Mouse (Mus musculus): ENCODE measurements around the gene Snx33. TPM values are rescaled to one million over a fixed set of nuclear protein-coding genes. Genes with fewer than 3 reads are reported as not detected.

The Snx33 gene
- total and polyA plus RNA-seq, 3 experiments = 2.2 to 3.5 TPM; not detected in 1

- DNase-seq (ENCODE audit: low read depth, low spot score) = no peak
- Histone ChIP-seq H3K27ac (ENCODE audit: control insufficient read depth, low read depth, low read length) (no peak overlapping the region), H3K27me3 (ENCODE audit: control insufficient read depth in 1 of 2, insufficient read depth in 2 of 2, low read length in 2 of 2) (no peaks in the 10 kb centered on the region), H3K36me3 (ENCODE audit: control insufficient read depth in 1 of 2, insufficient read depth in 2 of 2, low read length in 2 of 2) (no peaks in the 10 kb centered on the region), H3K4me3 (ENCODE audit: control insufficient read depth in 1 of 2, insufficient read depth in 1 of 2, low read depth in 2 of 2, low read length in 2 of 2) (no peak overlapping the region), H3K4me1 (ENCODE audit: control insufficient read depth in 1 of 2, insufficient read depth in 2 of 2, low read length in 2 of 2) (no peaks in the 10 kb centered on the region), H3K79me2 (ENCODE audit: control insufficient read depth, insufficient read depth, low read length, poor library complexity) (no peaks in the 10 kb centered on the region), H3K9me3 (replicated peaks; ENCODE audit: insufficient read depth, low read length) (no peaks in the 10 kb centered on the region), H3K9ac (ENCODE audit: control insufficient read depth, low read depth, low read length, poor library complexity, severe bottlenecking) (no peak overlapping the region)
- TF ChIP-seq ELF1 (IDR thresholded peaks at IDR 0.05; ENCODE audit: low read depth, low read length) (no peak), NELFE (IDR thresholded peaks at IDR 0.05; ENCODE audit: low read depth, low read length) (no peak)
Observed at GRCm38 (mm10) chr9:56893313-56893712, 34.9 kb downstream of the Snx33 start.

DNA sequence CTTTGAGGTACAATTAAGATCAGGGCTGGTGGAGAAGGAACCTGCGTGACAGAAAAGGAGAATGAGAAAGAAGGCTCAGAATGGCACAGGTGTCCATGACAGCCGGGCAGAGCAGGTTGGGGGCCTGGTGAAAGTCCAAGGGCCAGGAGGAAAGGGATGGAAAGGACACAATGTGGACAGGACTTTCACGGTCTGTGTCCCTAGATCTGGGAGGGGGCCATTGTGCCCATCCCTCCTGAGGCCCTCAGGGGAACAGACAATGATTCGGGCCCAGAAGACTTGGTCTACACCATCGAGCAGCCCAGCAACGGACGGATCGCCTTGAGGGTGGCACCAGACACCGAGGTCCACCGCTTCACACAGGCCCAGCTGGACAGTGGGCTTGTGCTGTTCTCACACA, 36.1 kb downstream of the Snx33 start:
- no peak overlapping the region for H3K27ac ChIP-seq (ENCODE audit: control insufficient read depth, low read depth, low read length)
- no peaks in the 10 kb centered on the region for H3K9me3 ChIP-seq (replicated peaks; ENCODE audit: insufficient read depth, low read length)
- no peak for DNase-seq (ENCODE audit: low read depth, low spot score)
- no peaks in the 10 kb centered on the region for H3K36me3 ChIP-seq (ENCODE audit: control insufficient read depth in 1 of 2, insufficient read depth in 2 of 2, low read length in 2 of 2)
- H3K4me3 ChIP-seq (ENCODE audit: control insufficient read depth in 1 of 2, insufficient read depth in 1 of 2, low read depth in 2 of 2, low read length in 2 of 2) = no peak overlapping the region
- no peaks in the 10 kb centered on the region for H3K4me1 ChIP-seq (ENCODE audit: control insufficient read depth in 1 of 2, insufficient read depth in 2 of 2, low read length in 2 of 2)
- TF ChIP-seq HCFC1 (IDR thresholded peaks at IDR 0.05; ENCODE audit: low read depth, low read length) = no peak
- no peak for TF ChIP-seq KAT2A (conservative IDR thresholded peaks at IDR 0.05; ENCODE audit: low read depth, low read length)
- no peak for TF ChIP-seq MYB (IDR thresholded peaks at IDR 0.05; ENCODE audit: low read depth, low read length)
- TF ChIP-seq RCOR1 (IDR thresholded peaks at IDR 0.05; ENCODE audit: low read depth, low read length) = no peak
- TF ChIP-seq CHD1 (IDR thresholded peaks at IDR 0.05; ENCODE audit: low read depth, low read length) = no peak
- TF ChIP-seq MEF2A (IDR thresholded peaks at IDR 0.05; ENCODE audit: extremely low read depth, insufficient replicate concordance, low read depth, low read length, poor library complexity, severe bottlenecking) = no peak
- no peak for TF ChIP-seq RAD21 (IDR thresholded peaks at IDR 0.05; ENCODE audit: low read depth, low read length)
- no peak for TF ChIP-seq ELF1 (IDR thresholded peaks at IDR 0.05; ENCODE audit: low read depth, low read length)
- no peak for TF ChIP-seq JUND (IDR thresholded peaks at IDR 0.05; ENCODE audit: low read depth, low read length)
- TF ChIP-seq POLR2AphosphoS5 (IDR thresholded peaks at IDR 0.05; ENCODE audit: borderline replicate concordance, low read depth, low read length) = no peak
- TF ChIP-seq BHLHE40 (IDR thresholded peaks at IDR 0.05; ENCODE audit: borderline replicate concordance, low read depth, low read length) = no peak
- TF ChIP-seq TBP (IDR thresholded peaks at IDR 0.05; ENCODE audit: low read depth, low read length) = no peak
- TF ChIP-seq NELFE (IDR thresholded peaks at IDR 0.05; ENCODE audit: low read depth, low read length) = no peak
- no peak for TF ChIP-seq MAZ (IDR thresholded peaks at IDR 0.05; ENCODE audit: low read depth, low read length)
- TF ChIP-seq USF1 (IDR thresholded peaks at IDR 0.05; ENCODE audit: low read depth, low read length) = no peak
- TF ChIP-seq MXI1 (IDR thresholded peaks at IDR 0.05; ENCODE audit: low read depth, low read length) = no peak
- no peak for TF ChIP-seq MAX (IDR thresholded peaks at IDR 0.05; ENCODE audit: low read length)
- TF ChIP-seq MAFK (IDR thresholded peaks at IDR 0.05; ENCODE audit: borderline replicate concordance, low read depth, low read length) = no peak
- no peak for TF ChIP-seq POLR2A (IDR thresholded peaks at IDR 0.05; ENCODE audit: control insufficient read depth in 1 of 2, insufficient read depth in 1 of 2, low read depth in 1 of 2, low read length in 2 of 2, poor library complexity in 1 of 2)
- TF ChIP-seq NRF1 (IDR thresholded peaks at IDR 0.05; ENCODE audit: insufficient read depth, low read depth, low read length, poor library complexity, severe bottlenecking) = no peak
- H3K27me3 ChIP-seq (ENCODE audit: control insufficient read depth in 1 of 2, insufficient read depth in 2 of 2, low read length in 2 of 2) = no peaks in the 10 kb centered on the region
- H3K9ac ChIP-seq (ENCODE audit: control insufficient read depth, low read depth, low read length, poor library complexity, severe bottlenecking) = no peak overlapping the region
- H3K79me2 ChIP-seq (ENCODE audit: control insufficient read depth, insufficient read depth, low read length, poor library complexity) = no peaks in the 10 kb centered on the region
